ENCODE assay signal across 8 mouse cellular contexts in the genomic region with DNA sequence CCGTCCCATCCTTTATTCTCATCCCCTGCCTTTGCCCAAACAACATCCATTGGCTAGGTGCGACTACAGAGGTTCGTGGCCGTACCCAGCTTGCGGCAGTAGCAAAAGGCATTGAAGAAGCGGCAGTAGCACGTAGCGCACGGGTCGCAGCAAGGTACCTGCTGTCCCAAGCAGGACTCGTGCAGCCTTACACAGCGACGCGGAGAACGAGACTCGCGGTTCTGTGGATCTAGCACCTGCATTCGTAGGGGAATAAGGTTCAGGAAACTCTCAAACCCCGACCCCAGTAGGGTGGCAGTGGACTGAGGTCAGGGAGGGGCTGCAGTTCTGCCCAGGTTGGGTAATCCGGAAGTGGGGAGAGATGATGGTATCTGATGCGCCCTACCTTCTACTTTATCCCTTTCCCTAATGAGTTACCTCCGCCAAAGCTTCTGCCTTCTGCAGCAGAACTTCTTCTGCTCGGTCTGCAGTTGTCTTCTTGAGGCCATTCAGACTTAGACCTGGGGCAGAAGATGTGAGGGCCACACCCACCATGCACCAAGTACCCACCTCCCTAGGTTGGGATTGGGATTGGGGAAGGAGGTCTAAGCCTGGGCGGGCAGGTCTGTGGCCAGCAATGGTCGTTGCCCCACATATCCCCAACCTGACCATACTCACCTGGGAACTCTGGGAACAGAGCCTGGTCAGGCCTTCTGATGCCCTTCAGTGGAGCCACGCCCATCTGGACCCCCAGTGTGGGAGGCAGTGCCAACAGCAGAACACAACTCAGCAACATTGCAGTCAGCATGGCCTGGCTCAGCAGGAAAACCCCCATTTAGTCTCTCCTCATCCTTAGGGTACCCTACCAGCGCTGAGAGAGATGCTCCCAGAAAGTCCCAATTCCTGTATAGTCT. TPM values are rescaled to one million over a fixed set of nuclear protein-coding genes. Genes with fewer than 3 reads are reported as not detected.
DNase-seq lines count a peak whose midpoint lies in the region; ATAC-seq and TF ChIP-seq lines count a peak whose summit lies in the region.

No protein-coding gene starts in this region.

- 26% methylated on average over 27 of the region's 27 CpGs for WGBS in intestine, embryonic 15.5 days

- H3K9ac ChIP-seq in intestine, embryonic 15.5 days, result peak overlapping the region; percentile 41

- no peaks in the 10 kb centered on the region for H3K36me3 ChIP-seq in intestine, embryonic 15.5 days

- ATAC-seq in erythroid progenitor cell, adult 5-6 weeks (replicated peaks; ENCODE audit: low FRiP score, poor library complexity, severe bottlenecking), result peak; percentile 20
- peak; percentile 11; the same call in 1 of the 2 replicates for ATAC-seq in intestine, embryonic 15.5 days

- DNase-seq in layer of hippocampus, adult 2 months (ENCODE audit: low spot score in 2 of 2), result no peak
- no peak for DNase-seq in layer of hippocampus, postnatal 10 days (ENCODE audit: low spot score in 2 of 2)
- DNase-seq in adrenal gland, postnatal 36 days, result peak; percentile 19 to 21
- DNase-seq in lung, postnatal 10 days, result peak; percentile 23
- DNase-seq in spleen, postnatal 14 days (ENCODE audit: low spot score in 2 of 2), result peak; percentile 11 to 12
- DNase-seq in adipocyte (ENCODE audit: low spot score), result no peak

- no peak for TF ChIP-seq CTCF in layer of hippocampus, adult 2 months (conservative IDR thresholded peaks at IDR 0.05)

- peak overlapping the region; percentile 72 for H3K4me3 ChIP-seq in layer of hippocampus, adult 2 months
- peak overlapping the region; percentile 95 for H3K4me3 ChIP-seq in intestine, embryonic 15.5 days (replicated peaks)

- no peaks in the 10 kb centered on the region for H3K27me3 ChIP-seq in intestine, embryonic 15.5 days (replicated peaks)

- no peaks in the 10 kb centered on the region for H3K9me3 ChIP-seq in intestine, embryonic 15.5 days

- H3K4me2 ChIP-seq in intestine, embryonic 15.5 days (replicated peaks), result peak overlapping the region; percentile 83

- peak overlapping the region; percentile 77; the same call in 1 of the 2 replicates for H3K27ac ChIP-seq in layer of hippocampus, adult 2 months
- H3K27ac ChIP-seq in intestine, embryonic 15.5 days, result 0 out of 2 replicates have a peak overlapping the region, but pooled peaks have one; percentile 14

- peaks cover 20% of the 10 kb centered on the region for H3K4me1 ChIP-seq in intestine, embryonic 15.5 days (replicated peaks)

RNA-seq across cellular contexts. Expression of gene Atp6v0d1, which starts 1.1 kb away (rescaled TPM):
- 100 to 1,000 TPM; 278 to 305 TPM for total RNA-seq in layer of hippocampus, adult 2 months (2021)
- total RNA-seq in layer of hippocampus, postnatal 10 days (2021), result 100 to 1,000 TPM; 298 to 305 TPM
- total RNA-seq in adrenal gland, postnatal 36 days (2021), result 100 to 1,000 TPM; 115 to 120 TPM
- 84.7 and 109 TPM in 2 replicates for total RNA-seq in erythroid progenitor cell, adult 5-6 weeks (2015; ENCODE audit: low replicate concordance)
- total RNA-seq in erythroid progenitor cell, adult 5-6 weeks (2017; ENCODE audit: low replicate concordance), result 31.3 and 35.6 TPM in 2 replicates
- polyA plus RNA-seq in intestine, embryonic 15.5 days (2015; fragmentation: Nextera tagmentation; extraction: Ambion mirVana), result 78.2 and 89.4 TPM in 2 replicates

RNA-seq across cellular contexts. Expression of gene Ripor1, which starts 38.1 kb away (rescaled TPM):
- 10 to 100 TPM; 88.7 to 94.8 TPM for total RNA-seq in layer of hippocampus, adult 2 months (2021)
- total RNA-seq in layer of hippocampus, postnatal 10 days (2021), result 10 to 100 TPM; 73.6 to 81.2 TPM
- 10 to 100 TPM; 27.5 to 33.8 TPM for total RNA-seq in adrenal gland, postnatal 36 days (2021)
- total RNA-seq in erythroid progenitor cell, adult 5-6 weeks (2015; ENCODE audit: low replicate concordance), result 7.2 and 11.3 TPM in 2 replicates
- 0.23 and 1.8 TPM in 2 replicates for total RNA-seq in erythroid progenitor cell, adult 5-6 weeks (2017; ENCODE audit: low replicate concordance)
- polyA plus RNA-seq in intestine, embryonic 15.5 days (2015; fragmentation: Nextera tagmentation; extraction: Ambion mirVana), result 18.4 and 18.5 TPM in 2 replicates

RNA-seq across cellular contexts. Expression of gene Hsd11b2, which starts 48.4 kb away (rescaled TPM):
- not detected for total RNA-seq in layer of hippocampus, adult 2 months (2021)
- total RNA-seq in layer of hippocampus, postnatal 10 days (2021), result under 1 TPM in 1 of 2 experiments, not detected in 1; 0.18 TPM
- total RNA-seq in adrenal gland, postnatal 36 days (2021), result under 1 TPM; 0.23 to 0.66 TPM
- total RNA-seq in erythroid progenitor cell, adult 5-6 weeks (2015; ENCODE audit: low replicate concordance), result not detected in 2 replicates
- total RNA-seq in erythroid progenitor cell, adult 5-6 weeks (2017; ENCODE audit: low replicate concordance), result not detected in 2 replicates
- polyA plus RNA-seq in intestine, embryonic 15.5 days (2015; fragmentation: Nextera tagmentation; extraction: Ambion mirVana), result 2.7 and 3.0 TPM in 2 replicates

Comparison
In these comparisons a context has a peak if more than half of its experiments do, and no peak if none do; other contexts are left out.
1. DNase-seq: peak in adrenal gland, postnatal 36 days (2 of 2), lung, postnatal 10 days (single experiment) and spleen, postnatal 14 days (2 of 2); none in layer of hippocampus, adult 2 months (0 of 2), layer of hippocampus, postnatal 10 days (0 of 2) and adipocyte (single experiment).